Mouse (Mus musculus) heart, embryonic 12.5 days (tissue): ENCODE measurements at regions not wholly inside any gene's neighbourhood (a gene's known extent, or its start where the extent isn't known, plus 50 kb on each side); places are given as distances from the start of the nearest gene placed in this dataset.

Experiments
- ATAC-seq: fragments of 200-750 bp; cut with Nextera tagmentation; 2 replicates; pipeline ENCODE4 v1.8.0; 2017; ENCODE audit warnings: moderate TSS enrichment, moderate library complexity; ENCODE audit not compliant: insufficient number of reproducible peaks, low FRiP score
- H3K27ac ChIP-seq: fragments of 300-500 bp; sonication (generic); 2 replicates; pipeline ENCODE4 v1.5.1; 2016; ENCODE audit warnings: mild to moderate bottlenecking, moderate library complexity; ENCODE audit not compliant: poor library complexity, severe bottlenecking
- H3K27me3 ChIP-seq: fragments of 300-500 bp; sonication (generic); replicated peaks from 2 replicates; pipeline ENCODE4 v1.6.1; 2016; ENCODE audit warnings: mild to moderate bottlenecking, moderate library complexity
- H3K36me3 ChIP-seq: fragments of 300-500 bp; sonication (generic); 2 replicates; pipeline ENCODE4 v1.6.1; 2016; ENCODE audit warnings: mild to moderate bottlenecking, moderate library complexity
- H3K4me1 ChIP-seq: fragments of 300-500 bp; sonication (generic); replicated peaks from 2 replicates; pipeline ENCODE4 v1.6.1; 2016; ENCODE audit warnings: mild to moderate bottlenecking
- H3K4me2 ChIP-seq: fragments of 300-500 bp; sonication (generic); 2 replicates; pipeline ENCODE4 v1.6.1; 2016; ENCODE audit warnings: mild to moderate bottlenecking, moderate library complexity
- H3K4me3 ChIP-seq: fragments of 300-500 bp; sonication (generic); 2 replicates; pipeline ENCODE4 v1.5.1; 2016; ENCODE audit warnings: mild to moderate bottlenecking
- H3K9ac ChIP-seq: fragments of 300-500 bp; sonication (generic); 2 replicates; pipeline ENCODE4 v1.6.1; 2016; ENCODE audit warnings: mild to moderate bottlenecking, moderate library complexity
- H3K9me3 ChIP-seq: fragments of 300-500 bp; sonication (generic); replicated peaks from 2 replicates; pipeline ENCODE4 v1.6.1; 2016; ENCODE audit warnings: mild to moderate bottlenecking, moderate library complexity
- WGBS: fragments of 180-500 bp; shearing (Covaris S2); methylation state at CpG from one replicate; pipeline ENCODE4 v1.1.7; 2016; 5-methylcytosine and 5-hydroxymethylcytosine counted together

GRCm38 (mm10) chr14:81031475-81031874 is 1047.6 kb downstream of the Olfm4 start:
- Histone ChIP-seq H3K27me3 (no peaks in the 10 kb centered on the region), H3K36me3 (no peaks in the 10 kb centered on the region), H3K9ac (no peak overlapping the region), H3K4me3 (no peak overlapping the region), H3K4me2 (no peak overlapping the region), H3K27ac (no peak overlapping the region), H3K4me1 (no peaks in the 10 kb centered on the region), H3K9me3 (no peaks in the 10 kb centered on the region)
- ATAC-seq: no peak

GRCm38 (mm10) chr14:81037635-81038034 is 1053.8 kb downstream of the Olfm4 start:
- Histone ChIP-seq H3K4me1 (no peaks in the 10 kb centered on the region), H3K9me3 (no peaks in the 10 kb centered on the region), H3K36me3 (no peaks in the 10 kb centered on the region), H3K4me3 (no peak overlapping the region), H3K27ac (no peak overlapping the region), H3K9ac (no peak overlapping the region), H3K4me2 (no peak overlapping the region), H3K27me3 (no peaks in the 10 kb centered on the region)
- no peak for ATAC-seq
- WGBS: 38% methylated on average over 2 of the region's 2 CpGs

- no peak overlapping the region for H3K27ac ChIP-seq
- H3K27me3 ChIP-seq: no peaks in the 10 kb centered on the region
- H3K36me3 ChIP-seq: no peaks in the 10 kb centered on the region
- no peaks in the 10 kb centered on the region for H3K4me1 ChIP-seq
- no peaks in the 10 kb centered on the region for H3K9me3 ChIP-seq
- no peak overlapping the region for H3K4me3 ChIP-seq
- no peak overlapping the region for H3K4me2 ChIP-seq
- H3K9ac ChIP-seq: no peak overlapping the region
- 85% methylated on average over 3 of the region's 3 CpGs for WGBS
- no peak for ATAC-seq
These were observed 1054.2 kb downstream of the Olfm4 start for GRCm38 (mm10) chr14:81038045-81038444.
